Mouse (Mus musculus) neural tube, embryonic 11.5 days (tissue): ENCODE measurements around the gene Ppm1e. TPM values are rescaled to one million over a fixed set of nuclear protein-coding genes. Genes with fewer than 3 reads are reported as not detected.

Source experiments
- ATAC-seq: fragments of 200-750 bp; cut with Nextera tagmentation; 2 replicates; pipeline ENCODE4 v1.8.0; 2017; ENCODE audit warnings: moderate number of reproducible peaks, mild to moderate bottlenecking, moderate TSS enrichment, moderate library complexity; ENCODE audit not compliant: insufficient read depth, low FRiP score, low TSS enrichment
- DNase-seq: peaks from one replicate; pipeline ENCODE4 v3.0.0-alpha.2; 2015; ENCODE audit warnings: low spot score
- H3K27ac ChIP-seq: fragments of 300-500 bp; sonication (generic); 2 replicates; pipeline ENCODE4 v1.5.1; 2014; ENCODE audit warnings: low read depth, mild to moderate bottlenecking, low read length
- H3K27me3 ChIP-seq: fragments of 300-500 bp; sonication (generic); 2 replicates; pipeline ENCODE4 v1.6.1; 2014; ENCODE audit warnings: mild to moderate bottlenecking, low read length, mixed read lengths; ENCODE audit not compliant: control insufficient read depth, insufficient read depth
- H3K36me3 ChIP-seq: fragments of 300-500 bp; sonication (generic); 2 replicates; pipeline ENCODE4 v1.6.1; 2014; ENCODE audit warnings: mild to moderate bottlenecking, low read length, moderate library complexity, mixed read lengths; ENCODE audit not compliant: control insufficient read depth, insufficient read depth
- H3K4me1 ChIP-seq: fragments of 300-500 bp; sonication (generic); 2 replicates; pipeline ENCODE4 v1.6.1; 2014; ENCODE audit warnings: low read length, mixed read lengths; ENCODE audit not compliant: control insufficient read depth, insufficient read depth
- H3K4me2 ChIP-seq: fragments of 300-500 bp; sonication (generic); 2 replicates; pipeline ENCODE4 v1.6.1; 2014; ENCODE audit warnings: low read depth, mild to moderate bottlenecking, moderate library complexity
- H3K4me3 ChIP-seq: fragments of 300-500 bp; sonication (generic); 2 replicates; pipeline ENCODE4 v1.5.1; 2014; ENCODE audit warnings: low read depth, low read length
- H3K9ac ChIP-seq: fragments of 300-500 bp; sonication (generic); 2 replicates; pipeline ENCODE4 v1.6.1; 2014; ENCODE audit warnings: mild to moderate bottlenecking, low read length
- H3K9me3 ChIP-seq: fragments of 300-500 bp; sonication (generic); 2 replicates; pipeline ENCODE4 v1.6.1; 2016; ENCODE audit warnings: low read length; ENCODE audit not compliant: control insufficient read depth
- WGBS: fragments of 180-500 bp; shearing (Covaris S2); extraction: QIAGEN DNeasy Blood & Tissue Kit; methylation state at CpG from one replicate; pipeline ENCODE4 v1.1.7; 2014; 5-methylcytosine and 5-hydroxymethylcytosine counted together
- polyA plus RNA-seq: library from polyadenylated mRNA; unstranded; fragments of >200 nt; fragmentation: Nextera tagmentation; extraction: Ambion mirVana; gene quantifications from 2 replicates; pipeline ENCODE4 v1.2.1, GENCODE M21; 2014

Ppm1e gene
- 13.3 and 15.5 TPM in 2 replicates for polyA plus RNA-seq

DNA sequence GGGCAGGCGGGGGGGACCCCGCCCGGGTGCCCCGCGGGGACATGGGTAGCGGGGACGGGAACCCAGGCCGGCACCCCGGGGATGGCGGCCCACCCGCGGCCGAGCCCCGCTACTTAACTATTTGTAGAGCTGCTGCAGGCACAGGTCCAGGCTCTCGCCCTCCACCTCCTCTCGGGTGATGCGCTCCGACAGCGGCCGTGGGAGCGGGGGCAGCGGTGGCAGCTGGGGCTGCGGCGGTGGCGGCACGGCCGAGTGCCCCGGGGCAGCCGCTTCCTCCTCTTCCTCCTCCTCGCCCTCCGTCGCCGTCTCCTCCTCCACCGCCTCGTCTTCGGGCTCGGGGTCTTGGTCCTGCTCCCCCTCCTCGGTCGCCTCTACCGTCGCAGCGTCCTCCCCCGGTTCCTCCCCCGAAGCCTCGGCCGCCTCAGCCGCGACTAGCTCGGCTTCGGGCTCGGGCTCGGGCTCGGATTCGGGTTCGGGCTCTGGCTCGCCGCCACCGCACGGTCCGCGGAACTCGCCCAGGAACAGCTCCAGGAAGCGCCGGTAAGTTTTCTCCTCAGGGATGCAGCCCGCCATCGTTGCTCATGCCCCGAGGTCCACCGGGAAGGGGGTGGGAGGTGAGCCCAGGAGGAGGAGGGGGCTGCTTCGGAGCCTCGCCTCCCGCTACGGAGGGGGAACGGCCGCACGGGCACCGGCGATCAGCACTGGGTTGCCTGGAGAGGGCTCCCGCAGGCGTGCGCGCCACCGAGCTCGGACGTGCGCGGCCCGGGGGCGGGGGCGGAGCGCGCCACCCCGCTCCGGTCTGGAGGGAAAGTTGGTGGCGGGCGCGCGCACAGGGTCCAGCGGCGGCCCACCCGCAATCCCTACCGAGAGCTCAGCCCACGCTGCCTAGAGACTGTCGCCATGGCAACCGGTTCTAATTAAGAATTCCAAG, at the start of gene Ppm1e:
Ppm1e (minus strand) TSS at position 693 of the 931 bp plus-strand sequence.
- WGBS = under 1% methylated on average over 85 of the region's 104 CpGs
- Histone ChIP-seq H3K9ac (peak within 1 kb of the TSS; percentile 65), H3K4me2 (peak within 1 kb of the TSS; percentile 93), H3K27ac (peak within 1 kb of the TSS; percentile 77), H3K27me3 (peaks cover 5% of the 10 kb centered on the region; the same call in 1 of the 2 replicates), H3K36me3 (no peaks in the 10 kb centered on the region), H3K9me3 (no peaks in the 10 kb centered on the region), H3K4me1 (peaks cover 4% of the 10 kb centered on the region; the same call in 1 of the 2 replicates), H3K4me3 (peak within 1 kb of the TSS; percentile 84)
- peak; percentile 90 for ATAC-seq
- peak; percentile 93 for DNase-seq

DNA sequence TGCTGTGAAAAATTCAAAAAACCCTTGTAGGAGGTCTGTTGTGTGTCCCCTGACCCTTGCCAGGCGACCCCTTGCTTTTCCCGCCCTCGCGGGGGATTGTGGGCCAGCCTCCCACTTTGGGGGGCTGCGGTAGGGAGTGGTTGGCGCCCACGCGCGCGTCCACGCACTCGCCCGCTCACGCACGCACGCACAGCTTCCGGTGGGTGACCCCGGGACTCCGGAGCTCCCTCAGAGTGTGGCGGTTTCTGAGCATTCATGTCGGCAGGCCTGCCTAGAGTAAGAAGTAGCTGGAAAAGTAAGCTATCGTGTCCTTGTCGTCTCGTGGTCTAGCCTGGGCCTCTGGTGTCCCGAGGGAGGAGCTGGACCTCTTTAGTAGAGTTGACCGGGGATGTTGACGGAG, 46.1 kb upstream of the Ppm1e start, which contains the start of the genes Rad51c and Tex14:
Rad51c (minus strand) TSS at position 79 of the 400 bp plus-strand sequence.
Tex14 (plus strand) TSS at position 190 of the 400 bp plus-strand sequence.
- peak within 1 kb of the TSS; percentile 60 for H3K4me2 ChIP-seq
- WGBS = 77% methylated on average over 27 of the region's 27 CpGs
- H3K27ac ChIP-seq = peak within 1 kb of the TSS; percentile 81
- ATAC-seq (peak; percentile 35; the same call in 1 of the 2 replicates), DNase-seq (no peak)
- peak within 1 kb of the TSS; percentile 49 for H3K4me3 ChIP-seq
- no peaks in the 10 kb centered on the region for H3K9me3 ChIP-seq
- H3K9ac ChIP-seq = peak within 1 kb of the TSS; percentile 80
- H3K4me1 ChIP-seq = no peaks in the 10 kb centered on the region
- H3K27me3 ChIP-seq = no peaks in the 10 kb centered on the region
- no peaks in the 10 kb centered on the region for H3K36me3 ChIP-seq

DNA sequence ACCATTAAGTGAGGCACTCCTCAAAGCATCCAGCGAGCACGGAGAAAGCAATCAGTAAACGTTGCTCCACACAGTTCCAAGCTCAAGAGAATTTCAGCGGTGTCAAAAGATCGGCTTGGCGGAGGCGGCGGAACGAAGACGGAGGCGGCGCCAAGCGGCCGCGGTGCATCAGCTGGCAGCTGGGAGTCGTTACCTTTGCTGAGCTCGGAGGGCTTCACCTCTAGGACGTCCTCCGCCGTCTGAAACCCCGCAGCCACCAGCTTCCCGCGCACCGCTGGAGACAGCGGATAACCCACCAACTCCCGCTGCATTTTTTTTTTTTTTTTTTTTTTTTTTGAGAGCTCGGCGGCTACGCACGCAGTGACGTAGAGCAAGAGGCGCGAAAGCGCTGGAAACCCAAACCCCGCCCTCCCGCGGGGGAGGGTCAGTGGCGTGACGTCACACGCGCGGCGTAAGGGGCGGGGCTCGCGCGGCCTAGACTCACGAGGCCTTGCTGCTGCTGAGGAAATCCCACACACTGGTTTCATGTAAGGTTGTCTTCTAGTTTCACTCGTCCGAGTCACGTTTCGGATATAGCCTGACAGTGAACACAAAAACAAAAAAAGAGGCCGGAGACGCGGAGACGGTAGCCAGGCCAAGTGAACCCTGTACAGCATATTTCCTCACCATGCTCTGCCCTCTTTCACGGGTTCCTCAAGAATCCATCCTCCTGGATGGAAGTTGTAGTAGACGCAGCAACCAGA, 45.5 kb upstream of the Ppm1e start:
- peak overlapping the region; percentile 81 for H3K27ac ChIP-seq
- H3K36me3 ChIP-seq = no peaks in the 10 kb centered on the region
- WGBS = 3% methylated on average over 58 of the region's 58 CpGs
- H3K9ac ChIP-seq = peak overlapping the region; percentile 80
- DNase-seq (peak; percentile 99), ATAC-seq (peak; percentile 83)
- H3K9me3 ChIP-seq = no peaks in the 10 kb centered on the region
- peak overlapping the region; percentile 60 for H3K4me2 ChIP-seq
- peak overlapping the region; percentile 49 for H3K4me3 ChIP-seq
- H3K27me3 ChIP-seq = no peaks in the 10 kb centered on the region
- no peaks in the 10 kb centered on the region for H3K4me1 ChIP-seq

DNA sequence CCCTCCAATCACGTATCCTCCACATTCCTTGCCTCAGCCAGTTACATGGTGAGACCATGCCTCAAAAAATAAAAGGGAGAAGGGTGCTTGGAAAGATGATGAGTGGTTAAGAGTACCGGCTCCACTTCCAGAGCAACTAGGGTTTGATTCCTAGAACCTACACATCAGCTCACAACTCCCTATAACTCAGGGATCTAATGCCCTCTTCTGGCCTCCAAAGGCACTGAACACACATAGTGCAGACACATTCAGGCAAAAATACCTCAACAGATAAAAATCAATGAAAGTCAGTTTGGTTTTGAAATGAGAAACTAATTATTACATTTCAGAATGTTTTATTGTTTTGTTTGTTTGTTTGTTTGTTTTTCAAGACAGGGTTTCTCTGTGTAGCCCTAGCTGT, 39.6 kb upstream of the Ppm1e start:
- ATAC-seq (no peak), DNase-seq (no peak)
- Histone ChIP-seq H3K27me3 (no peaks in the 10 kb centered on the region), H3K27ac (no peak overlapping the region), H3K4me1 (no peaks in the 10 kb centered on the region), H3K4me3 (no peak overlapping the region), H3K9ac (no peak overlapping the region), H3K36me3 (no peaks in the 10 kb centered on the region), H3K9me3 (no peaks in the 10 kb centered on the region), H3K4me2 (no peak overlapping the region)
- WGBS = 94% methylated on average over 2 of the region's 2 CpGs

DNA sequence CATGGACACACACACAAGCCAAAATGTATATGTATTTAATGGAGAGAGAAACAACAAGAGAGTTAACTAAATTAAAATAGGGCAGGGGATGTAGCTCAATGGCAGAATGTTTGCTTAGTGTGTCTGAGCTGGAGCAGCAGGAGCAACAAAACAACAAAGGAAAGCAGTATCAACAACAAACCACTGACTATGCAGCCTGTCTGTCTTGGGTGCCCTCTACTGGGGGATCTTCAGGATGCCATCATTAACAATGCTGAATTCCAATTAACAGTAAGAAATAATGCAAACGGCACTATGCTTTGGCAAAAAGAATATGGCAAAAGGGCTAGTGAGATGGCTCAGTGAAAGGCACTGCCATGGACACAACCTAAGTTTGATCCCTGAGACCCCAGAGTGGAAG, 35.0 kb upstream of the Ppm1e start:
- H3K4me1 ChIP-seq = no peaks in the 10 kb centered on the region
- ATAC-seq (no peak), DNase-seq (peak; percentile 19)
- no peak overlapping the region for H3K4me2 ChIP-seq
- peaks cover 2% of the 10 kb centered on the region; the same call in 1 of the 2 replicates for H3K36me3 ChIP-seq
- no peaks in the 10 kb centered on the region for H3K27me3 ChIP-seq
- WGBS = 48% methylated on average over 1 of the region's 1 CpGs
- H3K9ac ChIP-seq = no peak overlapping the region
- no peaks in the 10 kb centered on the region for H3K9me3 ChIP-seq
- no peak overlapping the region for H3K4me3 ChIP-seq
- H3K27ac ChIP-seq = no peak overlapping the region

DNA sequence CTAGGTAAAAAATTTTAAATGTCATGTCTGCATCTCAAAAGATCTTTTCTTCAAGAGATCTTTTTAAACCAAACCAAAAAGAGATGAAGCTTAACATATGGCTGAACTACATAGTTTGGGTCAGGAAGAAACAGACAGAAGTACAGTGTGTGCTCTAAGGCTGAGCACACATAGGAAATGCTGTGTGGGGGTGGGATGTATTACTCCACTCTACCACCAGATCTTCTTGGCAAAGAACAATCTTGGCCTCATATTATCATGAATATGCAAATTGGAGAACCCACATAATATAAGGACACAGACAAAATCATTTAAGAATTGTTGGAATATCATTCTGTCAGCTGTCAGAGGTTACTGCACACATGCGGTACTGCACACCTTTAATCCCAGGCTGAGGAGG, 26.9 kb upstream of the Ppm1e start:
- Histone ChIP-seq H3K9me3 (no peaks in the 10 kb centered on the region), H3K27ac (no peak overlapping the region), H3K4me2 (no peak overlapping the region), H3K9ac (no peak overlapping the region), H3K4me3 (no peak overlapping the region), H3K27me3 (no peaks in the 10 kb centered on the region), H3K4me1 (no peaks in the 10 kb centered on the region), H3K36me3 (no peaks in the 10 kb centered on the region)
- 97% methylated on average over 1 of the region's 1 CpGs for WGBS
- ATAC-seq (no peak), DNase-seq (no peak)

DNA sequence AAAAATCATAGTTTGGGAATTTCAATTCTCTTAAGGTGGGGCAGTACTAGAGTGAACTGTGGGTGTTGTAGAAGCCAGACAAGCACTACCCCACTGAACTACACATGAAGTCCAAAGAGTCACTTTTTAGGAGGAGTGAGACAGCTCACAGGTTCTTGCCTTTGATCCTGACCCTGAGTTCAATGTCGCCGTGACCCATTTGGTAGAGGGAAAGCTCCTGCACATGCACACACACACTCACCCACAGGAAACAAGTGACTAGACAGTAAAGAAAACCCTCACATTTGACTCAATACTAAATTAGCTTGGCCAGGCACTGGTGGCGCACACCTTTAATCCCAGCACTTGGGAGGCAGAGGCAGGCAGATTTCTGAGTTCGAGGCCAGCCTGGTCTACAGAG, 25.7 kb upstream of the Ppm1e start:
- Histone ChIP-seq H3K27me3 (no peaks in the 10 kb centered on the region), H3K36me3 (no peaks in the 10 kb centered on the region), H3K4me3 (no peak overlapping the region), H3K4me2 (no peak overlapping the region), H3K9ac (no peak overlapping the region), H3K9me3 (no peaks in the 10 kb centered on the region), H3K4me1 (no peaks in the 10 kb centered on the region), H3K27ac (no peak overlapping the region)
- 97% methylated on average over 4 of the region's 4 CpGs for WGBS
- DNase-seq (no peak), ATAC-seq (no peak)

DNA sequence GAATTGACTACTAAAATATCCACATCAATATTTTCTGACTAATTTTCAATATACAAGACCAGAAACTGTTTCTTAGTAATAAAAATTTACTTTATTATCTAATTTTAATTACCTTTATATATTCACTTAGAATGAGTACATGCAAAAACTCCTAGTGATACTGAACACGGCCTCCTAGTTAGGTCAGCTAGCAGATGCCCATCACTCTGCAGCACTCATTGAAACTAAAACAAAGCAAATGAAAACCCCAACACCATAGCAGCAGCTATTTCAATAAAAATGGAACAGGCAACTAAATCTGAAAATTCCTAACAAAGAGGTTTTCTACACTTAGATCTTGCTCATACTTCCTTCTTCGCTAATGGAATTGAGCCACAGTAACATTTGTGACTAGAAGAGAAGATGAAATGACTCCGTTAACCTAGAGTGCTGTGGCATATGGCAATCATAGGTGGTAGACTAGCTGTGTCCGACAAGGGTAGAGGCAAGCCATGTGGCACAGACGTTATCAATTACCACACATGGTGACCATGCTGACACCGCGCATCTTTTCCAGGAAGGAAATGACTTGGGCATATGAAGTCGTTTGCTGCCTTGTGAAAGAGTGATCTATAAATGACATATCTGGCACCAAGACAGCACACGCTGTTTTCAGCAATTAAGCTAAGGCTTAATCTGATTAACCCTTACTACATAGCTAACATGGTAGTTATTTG, 9.2 kb upstream of the Ppm1e start:
- H3K4me3 ChIP-seq = no peak overlapping the region
- no peaks in the 10 kb centered on the region for H3K36me3 ChIP-seq
- WGBS = 68% methylated on average over 9 of the region's 9 CpGs
- H3K27me3 ChIP-seq = no peaks in the 10 kb centered on the region
- H3K4me1 ChIP-seq = no peaks in the 10 kb centered on the region
- no peak overlapping the region for H3K27ac ChIP-seq
- H3K9me3 ChIP-seq = no peaks in the 10 kb centered on the region
- H3K9ac ChIP-seq = no peak overlapping the region
- ATAC-seq (no peak), DNase-seq (no peak)
- no peak overlapping the region for H3K4me2 ChIP-seq
